Mouse (Mus musculus): ENCODE data around the gene Hsd3b7.
"Not testable (repeated sequence)": the region's sequence is repeated elsewhere in the genome, so short reads cannot be mapped to it uniquely, and the experiment has no call there.

The Hsd3b7 gene

DNA sequence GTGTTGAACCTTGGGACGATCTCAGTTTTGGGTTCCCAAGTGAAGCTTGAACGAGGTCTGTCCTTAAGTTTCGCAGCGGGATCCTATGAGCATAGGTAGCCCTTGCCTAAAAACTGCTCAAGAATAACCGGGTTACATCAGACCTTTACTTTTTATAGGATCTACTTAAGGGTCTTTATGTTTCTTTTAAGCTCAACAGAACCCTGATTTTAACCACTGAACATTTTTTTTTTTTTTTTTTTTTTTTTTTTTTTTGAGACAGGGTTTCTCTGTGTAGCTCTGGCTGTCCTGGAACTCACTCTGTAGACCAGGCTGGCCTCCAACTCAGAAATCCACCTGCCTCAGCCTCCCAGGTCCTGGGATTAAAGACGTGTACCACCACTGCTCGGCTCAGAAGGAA lies 24.6 kb upstream of the Hsd3b7 start:
- DNase-seq (ENCODE audit: low read depth, low spot score): not testable (repeated sequence)

DNA sequence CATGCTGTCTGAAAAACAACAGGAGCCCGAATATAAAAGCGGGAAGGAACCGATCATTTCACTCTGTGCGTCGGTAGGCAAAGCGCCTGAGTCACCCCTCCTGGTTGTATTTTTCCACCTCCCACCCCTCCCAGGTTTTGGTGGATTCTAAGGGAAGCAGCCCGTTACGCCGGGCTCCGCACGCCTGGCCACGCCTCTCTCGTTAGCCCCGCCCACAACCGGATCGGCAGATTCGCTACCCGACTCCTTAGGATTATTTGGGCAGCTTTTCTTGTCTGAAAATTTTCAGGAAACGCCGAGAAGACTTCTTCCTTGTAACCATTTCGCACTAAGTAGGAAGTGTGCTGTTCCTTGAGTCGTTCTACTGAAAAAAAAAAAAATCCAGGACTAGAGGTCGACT lies 24.0 kb upstream of the Hsd3b7 start, which contains the start of gene Setd1a:
TSS of gene Setd1a (plus strand) at position 245 of the 400 bp plus-strand sequence.
- peak; percentile 76 for DNase-seq (ENCODE audit: low read depth, low spot score)

DNA sequence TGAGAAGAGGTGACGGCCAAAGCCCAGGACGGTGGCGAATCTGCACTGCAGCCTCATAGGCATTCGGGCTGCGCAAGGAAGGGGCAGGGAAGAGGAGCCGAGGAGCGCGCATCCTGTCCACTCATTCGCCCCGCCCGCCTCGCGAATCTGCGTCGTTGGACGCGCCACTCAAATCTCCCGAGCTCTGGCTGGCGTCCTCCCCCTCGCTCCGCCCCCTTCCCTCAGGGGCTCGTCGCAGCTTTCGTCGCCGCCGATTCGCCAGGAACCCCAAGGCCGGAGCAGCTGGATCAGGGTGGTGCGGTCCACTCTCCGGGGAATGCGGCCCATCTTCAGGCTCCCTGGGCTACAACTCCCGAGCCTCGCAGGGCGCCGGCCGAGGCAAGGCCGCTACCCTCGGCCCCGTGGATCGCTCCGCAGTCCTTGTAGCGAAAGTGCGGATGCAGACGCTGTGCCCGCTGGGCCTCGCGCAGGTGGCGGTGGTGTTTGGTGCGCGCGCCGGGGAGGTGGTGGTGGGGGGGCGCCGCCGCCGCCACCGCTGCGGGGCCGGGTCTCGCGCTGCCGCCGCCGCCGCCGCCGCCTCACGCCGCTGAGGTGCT lies 23.4 kb upstream of the Hsd3b7 start:
- peak; percentile 96 for DNase-seq (ENCODE audit: low read depth, low spot score)

DNA sequence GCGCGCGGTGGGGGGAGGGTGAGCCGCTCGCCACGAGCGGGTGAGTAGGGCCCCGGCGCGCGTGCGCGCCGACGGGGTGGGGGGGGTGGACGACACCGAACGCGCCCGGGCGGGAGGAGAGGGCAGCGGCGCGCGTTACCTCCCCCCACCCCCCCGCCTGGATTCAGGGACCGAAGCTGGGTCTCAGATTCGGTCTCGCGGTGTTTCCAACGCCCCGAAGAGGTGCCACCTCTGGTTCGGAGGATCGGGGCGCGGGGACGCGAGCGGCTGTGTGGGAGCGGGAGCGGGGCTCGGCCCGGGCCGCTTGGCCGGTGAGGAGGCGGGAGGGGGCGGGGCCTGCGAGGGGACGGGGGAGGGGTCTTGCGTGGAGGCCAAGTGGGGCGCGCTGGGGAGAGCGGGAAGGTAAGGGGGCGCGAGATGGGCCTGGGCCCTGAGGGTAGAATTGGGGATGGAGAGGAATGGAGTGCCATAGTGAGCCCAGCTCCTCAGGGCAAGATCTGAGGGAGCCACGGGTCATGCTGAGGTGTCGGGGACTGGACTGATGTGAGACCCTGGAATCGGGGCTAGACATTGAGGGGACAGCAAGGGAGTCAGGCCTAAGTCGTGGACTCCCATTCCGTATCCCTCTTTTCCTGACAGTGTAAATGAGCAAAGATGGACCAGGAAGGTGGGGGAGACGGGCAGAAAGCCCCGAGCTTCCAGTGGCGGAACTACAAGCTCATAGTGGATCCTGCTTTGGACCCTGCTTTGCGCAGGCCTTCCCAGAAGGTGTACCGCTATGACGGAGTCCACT lies 22.7 kb upstream of the Hsd3b7 start:
- DNase-seq (ENCODE audit: low read depth, low spot score): peak; percentile 56

DNA sequence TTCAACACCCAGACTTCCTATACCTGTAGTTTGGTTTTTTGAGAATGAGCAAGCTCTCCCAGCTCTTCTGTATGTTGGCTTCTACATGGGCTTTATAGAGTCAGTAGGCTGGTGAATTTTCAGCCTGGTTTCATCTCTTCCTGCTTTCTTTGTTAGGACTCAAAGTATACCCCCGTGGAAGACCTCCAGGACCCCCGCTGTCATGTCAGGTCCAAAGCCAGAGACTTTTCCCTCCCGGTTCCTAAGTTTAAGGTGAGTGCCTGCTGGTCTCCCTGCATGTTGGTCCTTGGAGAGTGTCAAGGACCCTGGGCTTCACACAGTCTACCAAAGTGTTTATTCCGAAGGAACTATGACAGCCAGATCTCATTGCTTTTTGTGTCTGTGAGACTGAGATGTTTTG lies 22.1 kb upstream of the Hsd3b7 start:
- no peak for DNase-seq (ENCODE audit: low read depth, low spot score)

DNA sequence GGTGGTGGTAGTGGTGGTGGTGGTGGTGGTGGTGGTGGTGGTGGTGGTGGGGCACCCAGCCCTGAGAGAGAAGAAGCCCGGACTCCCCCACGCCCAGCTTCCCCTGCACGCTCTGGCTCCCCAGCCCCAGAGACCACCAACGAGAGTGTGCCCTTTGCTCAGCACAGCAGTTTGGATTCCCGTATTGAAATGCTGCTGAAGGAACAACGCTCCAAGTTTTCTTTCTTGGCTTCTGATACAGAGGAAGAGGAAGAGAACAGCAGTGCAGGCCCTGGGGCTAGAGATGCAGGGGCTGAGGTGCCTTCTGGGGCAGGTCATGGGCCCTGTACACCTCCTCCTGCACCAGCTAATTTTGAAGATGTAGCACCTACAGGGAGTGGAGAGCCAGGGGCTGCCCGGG lies 15.1 kb upstream of the Hsd3b7 start, which contains the start of gene Gm49388:
TSS of gene Gm49388 (plus strand) at position 301 of the 400 bp plus-strand sequence.
- DNase-seq (ENCODE audit: low read depth, low spot score): no peak

DNA sequence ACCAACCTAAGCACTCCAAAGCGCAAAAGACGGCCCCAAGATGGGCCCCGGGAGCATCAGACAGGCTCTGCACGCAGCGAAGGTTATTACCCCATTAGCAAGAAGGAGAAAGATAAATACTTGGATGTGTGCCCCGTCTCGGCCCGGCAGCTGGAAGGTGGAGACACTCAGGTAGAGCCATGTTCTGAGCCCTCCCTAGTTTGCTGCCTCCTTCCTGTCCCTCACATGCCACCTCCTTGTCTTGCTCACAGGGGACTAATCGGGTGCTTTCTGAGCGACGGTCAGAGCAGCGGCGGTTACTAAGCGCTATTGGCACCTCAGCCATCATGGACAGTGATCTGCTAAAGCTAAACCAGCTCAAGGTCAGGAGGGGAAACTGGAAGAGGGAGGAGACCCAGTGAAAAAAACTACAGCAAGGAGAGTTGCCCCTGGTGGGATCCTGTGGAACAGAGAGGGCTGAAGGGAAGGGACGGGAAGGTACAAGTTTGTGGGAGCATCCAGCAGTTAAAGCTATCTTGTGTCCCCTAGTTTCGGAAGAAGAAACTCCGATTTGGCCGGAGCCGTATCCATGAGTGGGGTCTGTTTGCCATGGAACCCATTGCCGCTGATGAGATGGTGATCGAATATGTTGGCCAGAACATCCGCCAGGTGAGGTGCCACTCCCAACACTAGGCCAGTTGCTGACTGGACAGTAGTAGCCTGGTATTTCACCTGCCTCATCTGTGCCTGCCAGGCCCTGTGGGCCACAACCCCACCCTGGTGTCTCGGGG lies 3.1 kb upstream of the Hsd3b7 start:
- no peak for DNase-seq (ENCODE audit: low read depth, low spot score)

DNA sequence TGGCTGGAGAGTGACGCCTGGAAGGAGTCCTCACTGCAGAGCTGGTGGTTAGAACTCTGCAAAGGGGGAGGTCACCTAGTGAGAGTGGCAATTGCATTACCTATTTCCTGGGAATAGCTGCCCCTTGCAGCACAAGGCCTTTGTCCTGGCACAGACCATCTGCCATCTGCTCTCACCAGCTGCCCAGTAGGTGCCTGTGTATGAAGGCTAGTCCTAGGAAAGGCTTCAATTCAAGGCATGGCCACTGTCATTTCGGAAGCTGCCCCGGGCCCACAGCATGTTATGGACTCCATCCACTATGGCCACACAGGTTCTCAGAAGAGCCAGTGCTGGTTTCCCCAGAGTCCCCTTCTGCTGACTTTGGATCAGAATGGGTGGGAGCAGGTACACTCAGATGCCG lies 1.8 kb upstream of the Hsd3b7 start:
- DNase-seq (ENCODE audit: low read depth, low spot score): no peak

DNA sequence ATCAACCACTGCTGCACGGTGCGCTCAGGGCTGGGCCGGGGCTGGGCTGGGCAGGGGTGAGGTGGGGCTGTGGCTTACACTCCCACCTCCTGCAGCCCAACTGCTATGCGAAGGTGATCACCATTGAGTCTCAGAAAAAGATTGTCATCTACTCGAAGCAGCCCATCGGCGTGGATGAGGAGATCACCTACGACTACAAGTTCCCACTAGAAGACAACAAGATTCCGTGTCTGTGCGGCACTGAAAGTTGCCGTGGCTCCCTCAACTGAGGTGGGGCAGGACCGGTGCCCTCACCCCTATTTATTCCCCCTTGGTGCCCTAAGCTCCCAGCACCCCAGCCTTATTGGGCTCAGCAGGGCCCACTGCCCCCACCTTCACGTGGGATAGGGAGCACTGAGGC lies 1.2 kb upstream of the Hsd3b7 start:
- DNase-seq (ENCODE audit: low read depth, low spot score): no peak

DNA sequence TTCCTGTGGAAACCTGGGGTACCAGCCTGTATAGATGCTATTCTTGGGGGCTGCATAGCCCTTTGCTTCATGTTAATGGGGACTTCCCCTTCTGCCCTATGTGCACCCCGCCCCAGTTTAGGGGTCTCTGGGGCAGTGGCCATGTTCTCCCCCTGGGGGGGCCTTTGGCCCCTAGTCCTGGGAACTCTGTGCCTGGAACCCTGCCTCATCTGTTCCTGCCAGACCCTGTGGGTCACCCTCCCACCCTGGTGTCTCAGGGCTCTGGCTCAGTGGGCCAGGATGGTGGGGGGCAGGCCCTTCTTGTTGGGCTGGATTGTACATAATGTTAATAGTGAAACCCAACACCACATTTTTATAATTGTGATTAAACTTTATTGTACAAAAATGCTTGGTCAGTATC lies 666 bp upstream of the Hsd3b7 start:
- no peak for DNase-seq (ENCODE audit: low read depth, low spot score)

DNA sequence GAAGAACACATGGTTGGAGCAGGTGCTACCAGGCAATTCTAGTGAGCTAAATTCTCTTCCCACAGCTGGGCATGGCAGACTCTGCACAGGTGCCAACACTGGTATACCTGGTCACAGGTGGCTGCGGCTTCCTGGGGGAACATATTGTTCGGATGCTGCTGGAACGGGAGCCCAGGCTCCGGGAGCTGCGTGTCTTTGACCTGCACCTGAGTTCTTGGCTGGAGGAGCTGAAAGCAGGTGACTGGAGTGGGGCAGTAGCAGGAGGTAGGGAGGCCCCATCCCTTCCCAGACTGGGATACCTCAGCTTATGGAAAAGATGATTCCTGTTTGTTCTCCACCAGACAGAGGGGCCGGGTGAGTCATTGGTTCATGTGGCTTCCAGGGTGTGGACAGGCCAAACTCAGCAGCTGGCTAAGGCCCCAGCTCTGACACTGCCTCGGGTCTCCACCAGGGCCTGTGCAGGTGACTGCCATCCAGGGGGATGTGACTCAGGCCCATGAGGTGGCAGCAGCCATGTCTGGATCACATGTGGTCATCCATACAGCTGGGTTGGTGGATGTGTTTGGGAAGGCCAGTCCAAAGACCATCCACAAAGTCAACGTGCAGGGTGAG lies 712 bp downstream of the Hsd3b7 start:
- peak; percentile 43 for DNase-seq (ENCODE audit: low read depth, low spot score)

DNA sequence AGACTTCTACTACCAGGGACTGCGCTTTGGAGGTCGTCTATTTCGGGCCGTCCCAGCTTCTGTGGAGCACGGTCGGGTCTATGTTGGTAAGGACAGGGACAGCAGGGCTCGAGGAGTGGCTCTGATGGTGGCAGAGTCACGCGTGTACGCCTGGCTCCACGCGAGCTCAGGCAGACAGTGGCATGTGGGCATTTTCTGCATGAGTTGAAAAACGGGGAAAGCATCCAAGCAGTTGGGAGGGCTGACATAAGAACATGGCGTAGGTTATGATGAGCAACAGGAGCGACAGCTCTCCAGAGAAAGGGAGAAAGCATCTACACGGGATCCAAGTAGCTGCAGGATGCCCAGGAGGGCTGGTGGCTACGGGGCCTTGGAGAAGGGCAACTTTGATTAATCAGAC lies 1.9 kb downstream of the Hsd3b7 start:
- no peak for DNase-seq (ENCODE audit: low read depth, low spot score)

DNA sequence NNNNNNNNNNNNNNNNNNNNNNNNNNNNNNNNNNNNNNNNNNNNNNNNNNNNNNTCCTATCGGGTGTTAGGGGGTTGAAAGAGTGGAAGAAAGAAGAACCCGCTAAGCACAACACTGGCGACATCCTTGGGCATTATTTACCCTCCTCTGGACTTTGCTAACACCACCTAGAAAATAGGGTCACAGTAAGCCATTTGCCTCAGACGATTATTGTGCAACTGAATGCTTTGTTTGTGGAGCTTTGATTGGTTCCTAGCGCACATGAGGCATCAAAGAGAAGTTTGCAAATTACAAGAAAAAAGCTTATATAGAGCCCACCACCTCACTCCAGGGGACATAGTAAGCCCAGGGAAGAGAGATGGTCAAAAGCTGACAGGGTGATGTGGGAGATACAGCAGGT lies 8.4 kb downstream of the Hsd3b7 start:
- DNase-seq (ENCODE audit: low read depth, low spot score): no peak

DNA sequence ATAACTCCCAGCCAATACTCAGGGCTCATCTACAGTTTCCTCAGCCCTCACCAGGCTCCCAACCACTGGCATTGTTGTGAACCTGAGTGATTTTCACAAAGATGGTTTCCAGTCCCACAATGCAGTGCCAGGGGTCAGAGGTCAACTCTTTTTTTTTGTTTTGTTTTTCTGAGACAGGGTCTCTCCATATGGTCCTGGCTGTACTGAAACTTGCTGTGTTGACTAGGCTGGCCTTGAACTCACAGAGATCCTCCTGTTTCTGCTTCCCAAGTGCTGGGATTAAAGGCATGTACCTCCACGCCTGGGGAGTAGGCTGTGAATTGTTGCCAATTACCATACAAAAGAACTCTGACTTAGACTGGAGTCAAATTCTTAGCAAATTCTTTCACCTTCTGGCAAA lies 9.4 kb downstream of the Hsd3b7 start:
- DNase-seq (ENCODE audit: low read depth, low spot score): no peak

DNA sequence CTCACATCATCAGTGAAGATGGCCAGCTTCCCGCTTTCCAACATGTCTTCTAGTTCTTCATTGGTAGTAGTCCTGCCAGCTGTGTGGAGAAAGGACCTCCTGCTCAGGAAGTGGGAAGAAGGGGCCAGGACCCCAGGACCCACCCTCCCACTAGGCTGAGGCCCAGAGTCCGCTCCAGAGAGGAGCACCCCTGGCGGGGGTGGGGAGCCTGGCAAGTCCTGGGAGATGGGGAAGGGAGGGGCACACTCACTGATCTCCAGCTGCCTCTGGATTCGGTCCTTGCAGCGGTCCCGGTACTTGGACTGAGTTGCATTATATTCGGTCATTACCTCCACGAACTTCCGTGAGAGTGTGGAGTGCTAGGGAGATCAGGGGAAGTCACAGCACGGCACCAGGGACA lies 10.2 kb downstream of the Hsd3b7 start:
- DNase-seq (ENCODE audit: low read depth, low spot score): no peak

DNA sequence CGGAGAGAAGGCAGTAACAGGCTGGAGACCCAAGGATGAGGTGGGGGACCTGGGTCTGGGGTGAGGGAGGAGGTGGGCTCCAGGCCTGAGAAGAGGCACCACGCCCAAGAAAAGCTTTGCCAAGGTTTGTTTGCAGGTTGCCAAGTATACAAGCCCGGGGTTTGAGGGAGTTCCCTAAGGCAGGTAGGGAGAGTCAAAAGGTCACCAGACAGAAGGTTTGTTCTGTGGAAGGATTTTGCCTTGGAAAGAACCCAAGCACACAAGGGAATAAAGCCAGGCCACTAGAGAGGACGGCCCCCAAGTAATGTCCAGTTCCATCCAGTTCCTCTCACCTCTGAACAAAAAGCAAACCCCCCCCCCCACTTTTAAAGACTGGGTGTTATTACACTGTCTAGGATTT lies 10.8 kb downstream of the Hsd3b7 start:
- no peak for DNase-seq (ENCODE audit: low read depth, low spot score)

DNA sequence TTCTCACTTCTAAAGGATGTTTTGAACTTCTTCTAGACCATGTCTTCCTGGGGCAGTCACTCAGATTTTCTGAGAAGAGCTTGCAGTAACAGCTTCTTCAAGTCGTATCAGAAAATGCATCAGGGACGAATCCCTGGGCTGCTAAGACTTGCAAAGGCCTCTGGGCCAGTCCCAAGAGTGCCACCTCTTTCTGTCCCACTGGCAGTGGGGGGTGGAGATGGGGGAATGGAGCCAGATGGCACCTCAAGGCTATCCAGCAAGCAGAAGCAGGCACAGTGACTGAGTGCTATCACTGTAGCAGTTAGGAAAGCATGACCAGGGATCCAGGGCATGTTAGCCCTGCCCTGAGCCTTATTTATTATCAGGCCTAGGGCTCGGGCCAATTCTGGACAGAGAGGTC lies 11.9 kb downstream of the Hsd3b7 start:
- no peak for DNase-seq (ENCODE audit: low read depth, low spot score)

DNA sequence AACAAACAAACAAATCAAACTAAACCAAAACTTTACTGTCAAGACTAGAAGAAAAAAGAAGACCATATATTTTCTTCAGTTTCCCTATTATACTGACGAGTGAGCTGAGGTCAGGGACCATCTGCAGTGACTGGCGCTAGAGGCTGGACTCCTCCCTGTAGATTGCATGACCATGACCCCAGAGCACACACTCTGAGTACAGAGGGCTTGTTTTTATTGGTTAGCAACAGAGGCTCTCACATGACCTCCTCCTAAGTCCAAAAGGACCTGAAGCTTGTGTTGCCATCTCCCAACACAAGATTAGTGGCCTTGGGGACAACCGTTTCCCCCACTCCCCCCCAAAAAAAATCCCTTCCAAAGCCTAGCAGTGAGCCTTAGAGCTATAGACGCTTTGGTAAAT lies 13.4 kb downstream of the Hsd3b7 start:
- peak; percentile 73 for DNase-seq (ENCODE audit: low read depth, low spot score)

DNA sequence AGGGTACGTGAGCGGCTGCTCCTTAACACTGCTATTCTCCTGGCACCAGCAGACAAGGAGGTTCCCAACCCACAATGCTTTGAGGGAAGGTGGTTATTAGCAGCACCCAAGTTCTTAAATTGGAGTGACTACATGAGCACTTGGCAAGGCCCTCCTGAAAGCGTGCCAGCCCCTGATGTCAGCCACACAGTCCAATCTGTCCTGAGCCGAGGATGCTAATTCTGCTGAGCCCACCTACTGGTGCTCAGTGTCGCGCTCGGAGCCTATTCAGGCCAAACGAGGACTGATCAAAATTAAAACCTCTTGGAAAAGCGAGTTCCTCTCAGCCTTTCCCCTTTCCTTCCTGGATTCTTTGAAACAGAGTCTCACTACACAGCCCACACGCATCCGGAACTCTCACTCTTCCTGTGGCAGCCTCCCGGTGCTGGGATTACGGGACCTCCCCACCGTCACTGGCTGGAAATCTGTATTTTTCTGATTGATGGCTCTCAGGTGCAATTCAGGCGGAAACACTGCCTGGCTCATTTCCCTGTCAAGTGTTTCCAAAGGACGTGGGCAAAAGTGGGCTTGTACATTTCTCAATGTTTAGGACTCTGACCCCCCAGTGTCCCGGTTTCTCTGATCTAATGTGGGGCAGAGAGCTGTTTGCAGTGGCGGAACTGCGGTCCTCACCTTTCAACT lies 14.0 kb downstream of the Hsd3b7 start:
- DNase-seq (ENCODE audit: low read depth, low spot score): peak; percentile 90

DNA sequence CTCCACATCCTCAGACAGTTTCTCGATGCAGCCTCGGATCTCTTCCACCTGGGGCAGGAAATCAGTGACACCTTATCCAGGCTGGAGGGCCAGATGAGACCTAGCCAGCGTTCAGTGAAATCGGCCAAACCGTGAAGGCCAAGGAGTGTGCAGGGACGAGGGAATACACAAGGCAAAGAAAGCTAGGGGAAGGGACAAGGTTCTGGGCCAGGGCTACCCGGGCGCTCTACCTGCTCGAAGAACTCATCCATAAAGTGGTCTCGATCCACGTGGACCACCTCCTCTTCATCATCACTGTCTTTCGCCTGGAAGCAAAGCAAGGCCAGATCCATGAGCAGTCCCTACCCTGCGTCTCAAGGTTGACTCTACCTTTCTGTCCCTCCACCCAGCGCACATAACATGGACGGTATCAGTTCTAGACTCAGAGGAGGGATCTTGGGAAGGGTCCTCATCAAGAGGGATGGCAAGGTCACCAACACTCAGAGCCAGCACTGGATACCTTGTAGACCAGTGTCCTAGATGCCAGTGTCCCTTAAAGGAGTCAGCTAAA lies 14.8 kb downstream of the Hsd3b7 start:
- no peak for DNase-seq (ENCODE audit: low read depth, low spot score)

Data from skeletal muscle tissue, adult 2 months (tissue).